Mouse (Mus musculus) mammary gland, adult 2 months (tissue): ENCODE data around the gene Atic. TPM values are rescaled to one million over a fixed set of nuclear protein-coding genes. Genes with fewer than 3 reads are reported as not detected.

ENCODE experiments used
- polyA plus RNA-seq: library from polyadenylated mRNA; depleted of rRNA; stranded (reverse); fragments of >200 nt; gene quantifications from 2 replicates; pipeline ENCODE4 v1.2.3, GENCODE M21; 2012; ENCODE audit warnings: low replicate concordance; rRNA removed

Gene Atic
- polyA plus RNA-seq = 25.5 and 31.9 TPM in 2 replicates

DNA sequence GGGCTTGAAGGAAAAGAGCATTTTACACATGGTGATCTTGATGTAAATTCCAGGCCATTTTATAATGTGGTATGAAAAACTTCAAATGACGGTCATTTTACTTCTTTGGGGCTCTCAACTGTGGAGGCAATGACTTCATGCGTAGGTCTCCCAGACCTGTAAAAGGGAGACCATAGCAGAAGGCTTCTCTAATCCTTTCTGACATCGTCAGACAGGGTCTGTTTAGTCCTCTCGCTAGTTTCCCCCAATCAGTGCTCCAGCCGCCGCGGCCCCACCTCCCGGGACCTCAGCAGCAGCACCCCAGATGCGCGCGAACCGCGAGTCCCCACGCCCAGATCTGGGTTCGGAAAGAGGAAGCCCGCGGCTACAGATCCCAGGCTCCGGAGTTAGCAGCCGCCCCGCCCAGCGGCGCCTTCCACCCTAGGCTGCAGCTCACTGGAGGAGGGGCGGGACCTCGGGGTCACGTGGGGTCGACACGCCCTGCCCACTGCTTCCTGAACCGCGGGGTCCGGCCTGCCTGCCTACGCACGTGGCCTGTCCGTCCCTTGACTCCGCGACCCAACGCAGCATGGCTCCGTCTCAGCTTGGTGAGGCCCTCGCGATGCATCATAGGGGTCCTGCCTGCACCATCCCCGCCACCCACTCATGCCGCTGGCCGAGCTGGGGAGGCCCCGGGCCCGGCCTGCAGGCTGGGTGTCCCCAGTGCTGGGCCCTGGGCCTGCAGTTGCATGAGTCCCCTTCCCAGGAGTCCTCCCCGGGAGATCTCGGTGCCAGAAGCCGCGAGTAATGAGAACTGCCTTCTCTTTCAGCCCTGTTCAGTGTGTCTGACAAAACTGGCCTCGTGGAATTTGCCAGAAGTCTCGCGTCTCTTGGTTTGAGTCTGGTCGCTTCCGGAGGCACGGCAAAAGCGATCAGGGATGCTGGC is at the start of gene Atic:
Atic (plus strand) TSS at position 463 of the 925 bp plus-strand sequence.

Other genes with a start within 250 kb of the Atic start
- 0.02 and 0.55 TPM in 2 replicates for gene Abca12, start 142.2 kb upstream of the Atic start, polyA plus RNA-seq
- gene Fn1, start 96.0 kb downstream of the Atic start, polyA plus RNA-seq = 517 and 755 TPM in 2 replicates